Mouse (Mus musculus): ENCODE measurements around the gene Defa22.
"Not testable (repeated sequence)": the region's sequence is repeated elsewhere in the genome, so short reads cannot be mapped to it uniquely, and the experiment has no call there.

DNA sequence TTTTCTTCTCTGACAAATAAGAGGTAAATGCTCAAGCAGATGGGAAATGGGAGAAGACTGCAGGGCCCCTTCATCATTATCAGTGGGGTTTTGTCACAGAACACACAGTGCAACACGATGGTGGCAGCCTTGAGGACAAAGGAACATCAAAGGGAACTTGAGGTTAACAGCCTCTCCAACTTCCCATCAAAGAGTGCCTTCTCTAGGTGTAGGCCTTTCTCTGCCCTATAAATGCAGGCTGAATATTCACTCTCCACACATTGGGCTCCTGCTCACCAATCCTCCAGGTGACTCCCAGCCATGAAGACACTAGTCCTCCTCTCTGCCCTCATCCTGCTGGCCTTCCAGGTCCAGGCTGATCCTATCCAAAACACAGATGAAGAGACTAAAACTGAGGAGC, 29.2 kb downstream of the Defa22 start, which contains the start of gene Defa31:
- not testable (repeated sequence) for TF ChIP-seq CTCF (IDR thresholded peaks at IDR 0.05; ENCODE audit: low read depth); EP300 (optimal IDR thresholded peaks at IDR 0.05)

Measured in stomach, postnatal 0 days (tissue).